Mouse (Mus musculus) heart, embryonic 15.5 days (tissue): ENCODE measurements at regions not wholly inside any gene's neighbourhood (a gene's known extent, or its start where the extent isn't known, plus 50 kb on each side); places are given as distances from the start of the nearest gene placed in this dataset.
A peak's percentile ranks its signal among the peaks of the same experiment; 100 is the strongest.

Experiments used
- ATAC-seq: fragments of 200-750 bp; cut with Nextera tagmentation; replicated peaks from 2 replicates; pipeline ENCODE4 v1.8.0; 2017; ENCODE audit warnings: low read depth, moderate TSS enrichment; ENCODE audit not compliant: insufficient number of reproducible peaks, insufficient read depth, low FRiP score
- H3K27ac ChIP-seq: fragments of 300-500 bp; sonication (generic); 2 replicates; pipeline ENCODE4 v1.5.1; 2015; ENCODE audit warnings: mild to moderate bottlenecking, inconsistent platforms
- H3K27me3 ChIP-seq: fragments of 300-500 bp; sonication (generic); 2 replicates; pipeline ENCODE4 v1.6.1; 2015; ENCODE audit warnings: inconsistent platforms
- H3K36me3 ChIP-seq: fragments of 300-500 bp; sonication (generic); 2 replicates; pipeline ENCODE4 v1.6.1; 2015; ENCODE audit warnings: mild to moderate bottlenecking, inconsistent platforms
- H3K4me1 ChIP-seq: fragments of 300-500 bp; sonication (generic); replicated peaks from 2 replicates; pipeline ENCODE4 v1.6.1; 2015; ENCODE audit warnings: inconsistent platforms
- H3K4me2 ChIP-seq: fragments of 300-500 bp; sonication (generic); 2 replicates; pipeline ENCODE4 v1.6.1; 2015; ENCODE audit warnings: inconsistent platforms, mild to moderate bottlenecking, moderate library complexity
- H3K4me3 ChIP-seq: fragments of 300-500 bp; sonication (generic); 2 replicates; pipeline ENCODE4 v1.5.1; 2015; ENCODE audit warnings: mild to moderate bottlenecking, inconsistent platforms
- H3K9ac ChIP-seq: fragments of 300-500 bp; sonication (generic); 2 replicates; pipeline ENCODE4 v1.6.1; 2015; ENCODE audit warnings: mild to moderate bottlenecking, inconsistent platforms
- H3K9me3 ChIP-seq: fragments of 300-500 bp; sonication (generic); replicated peaks from 2 replicates; pipeline ENCODE4 v1.6.1; 2016; ENCODE audit warnings: inconsistent platforms
- WGBS: fragments of 180-500 bp; shearing (Covaris S2); methylation state at CpG from one replicate; pipeline ENCODE4 v1.1.7; 2015; ENCODE audit warnings: mixed read lengths; 5-methylcytosine and 5-hydroxymethylcytosine counted together

GRCm38 (mm10) chr12:29297984-29298383, 230.2 kb upstream of the Myt1l start:
- Histone ChIP-seq H3K4me1 (no peaks in the 10 kb centered on the region), H3K36me3 (no peaks in the 10 kb centered on the region), H3K4me3 (no peak overlapping the region), H3K4me2 (no peak overlapping the region), H3K9ac (no peak overlapping the region), H3K9me3 (no peaks in the 10 kb centered on the region), H3K27me3 (no peaks in the 10 kb centered on the region), H3K27ac (no peak overlapping the region)
- ATAC-seq, result no peak
- WGBS, result 50% methylated on average over 5 of the region's 5 CpGs

DNA sequence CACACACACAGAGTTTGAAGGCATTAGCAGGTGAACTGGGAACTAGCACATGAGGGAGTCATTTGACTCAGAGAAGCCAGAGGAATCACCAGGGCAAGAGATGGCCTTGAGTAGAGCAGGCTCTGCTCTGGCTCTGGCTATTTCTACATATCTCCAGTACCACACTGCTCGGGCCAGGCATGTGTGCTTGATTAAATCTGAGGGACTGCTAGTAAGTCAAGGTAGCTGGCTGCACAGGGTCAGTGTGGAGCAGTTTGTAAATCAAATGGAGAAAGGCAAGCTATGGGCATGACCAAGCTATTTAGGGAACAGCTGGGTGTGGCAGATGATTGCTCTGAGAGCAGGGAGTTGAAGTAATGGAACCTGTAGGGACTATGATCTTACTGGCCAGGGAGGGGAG, 212.5 kb upstream of the Myt1l start:
- Histone ChIP-seq H3K4me3 (no peak overlapping the region), H3K9ac (no peak overlapping the region), H3K27ac (no peak overlapping the region), H3K9me3 (no peaks in the 10 kb centered on the region), H3K4me2 (no peak overlapping the region), H3K36me3 (no peaks in the 10 kb centered on the region), H3K27me3 (no peaks in the 10 kb centered on the region), H3K4me1 (no peaks in the 10 kb centered on the region)
- ATAC-seq, result no peak
- WGBS, result 42% methylated on average over 1 of the region's 1 CpGs

- H3K9me3 ChIP-seq, result no peaks in the 10 kb centered on the region
- H3K4me3 ChIP-seq, result no peak overlapping the region
- ATAC-seq, result no peak
- 47% methylated on average over 2 of the region's 2 CpGs for WGBS
- no peak overlapping the region for H3K4me2 ChIP-seq
- no peak overlapping the region for H3K27ac ChIP-seq
- no peaks in the 10 kb centered on the region for H3K4me1 ChIP-seq
- H3K9ac ChIP-seq, result no peak overlapping the region
- H3K27me3 ChIP-seq, result no peaks in the 10 kb centered on the region
- H3K36me3 ChIP-seq, result no peaks in the 10 kb centered on the region
These were observed 206.7 kb upstream of the Myt1l start for GRCm38 (mm10) chr12:29321468-29321867.

DNA sequence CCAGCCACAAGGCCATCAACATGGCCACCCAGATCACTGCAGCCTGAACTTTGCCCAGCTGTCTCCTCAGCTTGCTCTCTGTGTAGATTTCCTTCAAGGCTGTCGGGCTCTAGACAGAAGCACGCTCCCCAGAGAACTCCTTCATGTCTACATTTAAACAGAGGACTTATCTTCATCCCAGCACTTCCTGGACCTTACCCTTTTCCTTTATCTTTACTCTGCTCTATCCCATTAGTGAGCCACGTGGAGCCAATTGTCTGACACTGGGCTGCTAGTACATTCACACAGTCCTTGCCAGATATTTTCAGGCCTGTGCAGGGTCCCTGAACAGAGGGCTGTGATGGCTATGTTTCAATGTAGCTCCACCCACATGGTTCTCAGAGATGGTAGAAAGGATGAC, 204.7 kb upstream of the Myt1l start:
- no peaks in the 10 kb centered on the region for H3K4me1 ChIP-seq
- no peak overlapping the region for H3K27ac ChIP-seq
- H3K4me2 ChIP-seq, result no peak overlapping the region
- no peak overlapping the region for H3K9ac ChIP-seq
- ATAC-seq, result no peak
- WGBS, result 15% methylated on average over 3 of the region's 3 CpGs
- H3K36me3 ChIP-seq, result no peaks in the 10 kb centered on the region
- no peaks in the 10 kb centered on the region for H3K9me3 ChIP-seq
- H3K27me3 ChIP-seq, result no peaks in the 10 kb centered on the region
- no peak overlapping the region for H3K4me3 ChIP-seq

DNA sequence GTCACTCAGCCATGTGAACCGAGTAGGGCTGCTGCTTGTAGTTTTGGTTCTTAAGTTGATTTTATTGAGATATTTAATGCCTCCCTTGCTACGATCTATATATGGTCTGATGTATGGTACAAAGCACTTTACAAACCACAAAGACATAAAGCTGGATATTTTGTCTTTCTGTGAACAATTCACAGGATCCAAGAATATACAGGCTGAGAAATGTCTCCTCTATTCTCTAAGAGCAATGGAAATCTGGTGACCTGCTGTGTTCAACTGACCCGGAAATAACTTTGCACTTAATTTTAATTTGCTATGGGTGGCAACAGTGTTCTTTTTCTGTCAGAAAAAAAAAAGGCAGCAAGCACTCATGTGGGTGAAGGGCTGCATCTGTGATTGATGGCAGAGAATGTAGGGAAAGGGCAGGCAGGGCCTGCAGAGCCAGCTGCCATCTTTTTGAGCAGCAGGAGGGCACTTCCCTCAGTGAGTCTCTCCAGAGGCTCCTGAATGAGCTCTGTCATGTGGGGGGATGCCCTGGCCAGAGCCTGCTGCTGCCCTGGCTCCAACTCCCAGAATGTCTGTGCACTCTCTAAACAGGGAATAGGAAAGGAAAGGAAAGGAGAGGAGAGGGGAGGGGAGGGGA, 192.2 kb upstream of the Myt1l start:
- WGBS, result 69% methylated on average over 3 of the region's 3 CpGs
- ATAC-seq, result no peak
- Histone ChIP-seq H3K4me2 (no peak overlapping the region), H3K9me3 (no peaks in the 10 kb centered on the region), H3K27ac (no peak overlapping the region), H3K27me3 (no peaks in the 10 kb centered on the region), H3K4me3 (no peak overlapping the region), H3K36me3 (no peaks in the 10 kb centered on the region), H3K9ac (no peak overlapping the region), H3K4me1 (no peaks in the 10 kb centered on the region)

GRCm38 (mm10) chr12:29337336-29337735, 190.8 kb upstream of the Myt1l start:
- ATAC-seq, result no peak
- Histone ChIP-seq H3K4me3 (no peak overlapping the region), H3K9me3 (no peaks in the 10 kb centered on the region), H3K36me3 (no peaks in the 10 kb centered on the region), H3K9ac (no peak overlapping the region), H3K4me2 (no peak overlapping the region), H3K4me1 (no peaks in the 10 kb centered on the region), H3K27me3 (no peaks in the 10 kb centered on the region), H3K27ac (no peak overlapping the region)
- WGBS, result 88% methylated on average over 2 of the region's 2 CpGs

DNA sequence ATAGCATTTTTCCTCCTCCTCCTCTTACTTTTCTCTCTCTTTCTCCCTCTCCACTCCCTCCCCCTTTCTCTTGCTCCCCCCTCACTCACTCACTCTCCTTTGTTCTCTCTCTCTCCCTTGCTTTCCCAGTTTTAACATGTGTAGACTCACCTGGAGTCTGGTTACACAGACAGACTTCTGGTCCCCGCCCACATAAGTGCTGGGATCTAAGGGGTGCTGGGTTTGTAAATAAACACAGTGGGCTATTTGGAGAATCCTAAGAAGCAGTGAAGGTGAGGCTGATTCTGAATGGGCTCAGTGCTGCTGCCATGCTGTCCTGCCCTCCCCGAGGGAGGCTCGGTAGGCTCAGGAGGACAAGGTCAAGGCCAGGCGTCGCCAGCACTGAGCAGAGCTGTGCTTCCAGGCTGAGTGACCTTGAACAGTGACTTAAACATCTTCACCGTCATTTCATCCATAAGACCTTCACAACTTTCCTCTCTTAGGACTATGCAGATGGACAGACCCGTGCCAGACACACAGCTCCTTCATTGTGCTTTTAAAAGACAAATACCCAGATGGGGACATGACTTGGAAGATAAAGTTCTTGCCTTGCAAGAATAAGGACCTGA, 186.7 kb upstream of the Myt1l start:
- no peak overlapping the region for H3K4me3 ChIP-seq
- H3K27me3 ChIP-seq, result no peaks in the 10 kb centered on the region
- no peaks in the 10 kb centered on the region for H3K36me3 ChIP-seq
- no peaks in the 10 kb centered on the region for H3K9me3 ChIP-seq
- H3K27ac ChIP-seq, result no peak overlapping the region
- no peak for ATAC-seq
- 50% methylated on average over 7 of the region's 7 CpGs for WGBS
- H3K4me2 ChIP-seq, result no peak overlapping the region
- H3K4me1 ChIP-seq, result no peaks in the 10 kb centered on the region
- H3K9ac ChIP-seq, result no peak overlapping the region

GRCm38 (mm10) chr12:29343147-29343852, 184.9 kb upstream of the Myt1l start:
- H3K27ac ChIP-seq, result no peak overlapping the region
- H3K9me3 ChIP-seq, result no peaks in the 10 kb centered on the region
- H3K4me2 ChIP-seq, result no peak overlapping the region
- H3K27me3 ChIP-seq, result no peaks in the 10 kb centered on the region
- WGBS, result 78% methylated on average over 12 of the region's 12 CpGs
- no peaks in the 10 kb centered on the region for H3K4me1 ChIP-seq
- no peak overlapping the region for H3K9ac ChIP-seq
- no peaks in the 10 kb centered on the region for H3K36me3 ChIP-seq
- ATAC-seq, result no peak
- no peak overlapping the region for H3K4me3 ChIP-seq

DNA sequence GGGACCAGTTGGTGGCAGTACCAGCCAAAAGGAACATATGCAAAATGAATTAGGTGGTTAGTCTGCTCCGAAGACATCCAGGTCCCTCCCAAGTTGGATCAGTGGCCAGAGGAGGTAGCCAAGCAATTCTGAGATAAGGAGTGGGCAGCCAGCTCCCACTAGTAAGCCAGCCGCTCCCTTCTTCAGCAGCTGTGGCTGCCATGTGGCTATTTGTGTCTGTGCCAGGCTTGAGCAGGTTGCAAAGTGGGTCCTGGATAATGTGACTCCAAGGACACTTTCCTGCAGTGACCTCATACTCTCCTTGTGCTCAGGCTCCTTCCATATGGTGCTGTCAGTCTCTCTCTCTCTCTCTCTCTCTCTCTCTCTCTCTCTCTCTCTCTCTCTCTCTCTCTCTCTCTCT, 179.5 kb upstream of the Myt1l start:
- no peaks in the 10 kb centered on the region for H3K36me3 ChIP-seq
- no peak overlapping the region for H3K4me2 ChIP-seq
- no peak overlapping the region for H3K4me3 ChIP-seq
- H3K9me3 ChIP-seq, result no peaks in the 10 kb centered on the region
- H3K4me1 ChIP-seq, result peaks cover 11% of the 10 kb centered on the region
- no peak overlapping the region for H3K9ac ChIP-seq
- H3K27ac ChIP-seq, result peak overlapping the region; percentile 37; the same call in 1 of the 2 replicates
- ATAC-seq, result no peak
- 35% methylated on average over 2 of the region's 2 CpGs for WGBS
- H3K27me3 ChIP-seq, result no peaks in the 10 kb centered on the region

GRCm38 (mm10) chr12:29349146-29349850, 178.9 kb upstream of the Myt1l start:
- Histone ChIP-seq H3K36me3 (no peaks in the 10 kb centered on the region), H3K4me1 (peaks cover 11% of the 10 kb centered on the region), H3K4me2 (no peak overlapping the region), H3K27me3 (no peaks in the 10 kb centered on the region), H3K9me3 (no peaks in the 10 kb centered on the region), H3K27ac (peak overlapping the region; percentile 37; the same call in 1 of the 2 replicates), H3K4me3 (no peak overlapping the region), H3K9ac (no peak overlapping the region)
- ATAC-seq, result no peak; the same call in 1 of the 2 replicates
- 31% methylated on average over 9 of the region's 9 CpGs for WGBS

DNA sequence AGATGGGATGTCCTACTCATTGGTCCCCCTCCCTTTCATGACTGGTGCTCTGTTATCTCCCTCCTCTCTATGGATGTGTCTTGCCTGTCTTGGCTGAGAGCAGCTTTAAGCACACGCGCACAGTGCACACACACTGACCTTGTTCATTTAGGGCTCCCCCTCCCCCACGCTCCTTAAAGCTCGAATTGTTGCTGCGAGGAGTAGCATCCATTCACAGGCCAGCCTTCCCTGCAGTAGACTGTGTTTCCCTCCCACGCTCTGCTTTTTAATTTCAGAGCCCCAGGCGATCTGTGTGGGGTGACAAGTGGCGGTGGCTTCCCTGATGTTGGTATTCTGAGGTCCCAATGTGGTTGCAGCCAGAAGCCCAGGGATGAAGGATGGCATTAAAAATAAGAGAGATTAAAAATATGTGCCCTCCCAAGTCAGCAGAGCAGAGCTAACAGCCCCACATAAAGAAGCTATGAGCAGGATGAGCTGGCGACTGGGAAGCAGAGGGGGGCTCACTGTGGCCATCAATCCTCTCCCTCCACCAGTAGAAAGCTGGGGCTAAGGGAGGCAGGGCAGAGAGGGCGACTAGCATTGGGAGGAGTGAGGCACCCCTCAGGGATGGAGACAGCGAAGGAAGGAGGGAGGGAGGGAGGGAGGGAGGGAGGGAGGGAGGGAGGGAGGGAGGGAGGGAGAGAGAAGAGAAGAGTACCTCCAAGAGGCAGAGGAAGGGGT, 174.2 kb upstream of the Myt1l start:
- ATAC-seq, result no peak
- H3K27ac ChIP-seq, result no peak overlapping the region
- no peak overlapping the region for H3K9ac ChIP-seq
- 45% methylated on average over 9 of the region's 11 CpGs for WGBS
- no peaks in the 10 kb centered on the region for H3K9me3 ChIP-seq
- H3K4me2 ChIP-seq, result no peak overlapping the region
- no peaks in the 10 kb centered on the region for H3K27me3 ChIP-seq
- no peaks in the 10 kb centered on the region for H3K36me3 ChIP-seq
- no peak overlapping the region for H3K4me3 ChIP-seq
- peaks cover 18% of the 10 kb centered on the region for H3K4me1 ChIP-seq
